Comparison of ENCODE assay signal across 9 mouse cellular contexts in genomic region chr3:131237785-131238633, GRCm38 (mm10). TPM values are rescaled to one million over a fixed set of nuclear protein-coding genes. Genes with fewer than 3 reads are reported as not detected.
A peak's percentile ranks its signal among the peaks of the same experiment; 100 is the strongest.
DNase-seq lines count a peak whose midpoint lies in the region; ATAC-seq and TF ChIP-seq lines count a peak whose summit lies in the region.
"Had no signal": no experiment of that assay in that cellular context is flagged by ENCODE, and none has a peak within 500 bp of the region (broad histone marks: within the 10 kb centered on the region; RNA-seq: fewer than 3 reads in every experiment).

No protein-coding gene starts in this region.

- no peaks in the 10 kb centered on the region for H3K4me1 ChIP-seq in bone marrow macrophage, adult 2 months (ENCODE audit: control insufficient read depth, insufficient read depth, low read length)
- no peaks in the 10 kb centered on the region for H3K4me1 ChIP-seq in heart, embryonic 14.5 days (ENCODE audit: control insufficient read depth in 2 of 2, insufficient read depth in 2 of 2, low read length in 2 of 2)
- no peaks in the 10 kb centered on the region for H3K4me1 ChIP-seq in liver, embryonic 12.5 days
- no peaks in the 10 kb centered on the region for H3K4me1 ChIP-seq in neural tube, embryonic 11.5 days (ENCODE audit: control insufficient read depth, insufficient read depth, low read length)
- no peaks in the 10 kb centered on the region for H3K4me1 ChIP-seq in stomach, embryonic 15.5 days

- H3K27me3 ChIP-seq in heart, embryonic 14.5 days (ENCODE audit: control insufficient read depth, insufficient read depth, low read length), result no peaks in the 10 kb centered on the region
- H3K27me3 ChIP-seq in liver, embryonic 12.5 days (replicated peaks), result no peaks in the 10 kb centered on the region
- no peaks in the 10 kb centered on the region for H3K27me3 ChIP-seq in neural tube, embryonic 11.5 days (ENCODE audit: control insufficient read depth, insufficient read depth, low read length)
- no peaks in the 10 kb centered on the region for H3K27me3 ChIP-seq in stomach, embryonic 15.5 days (replicated peaks)
- H3K27me3 ChIP-seq: embryonic facial prominence, embryonic 13.5 days had no signal

- peak; percentile 77 for DNase-seq in CD4-positive helper T cell, adult 2 months (ENCODE audit: low read depth, low spot score)
- DNase-seq in kidney, postnatal 10 days, result peak; percentile 89
- DNase-seq in neural tube, embryonic 11.5 days (ENCODE audit: low spot score), result peak; percentile 88

- H3K9me3 ChIP-seq in heart, embryonic 14.5 days (ENCODE audit: control insufficient read depth, low read length), result no peaks in the 10 kb centered on the region
- H3K9me3 ChIP-seq in liver, embryonic 12.5 days (replicated peaks), result no peaks in the 10 kb centered on the region
- no peaks in the 10 kb centered on the region for H3K9me3 ChIP-seq in neural tube, embryonic 11.5 days (ENCODE audit: control insufficient read depth, low read length)
- H3K9me3 ChIP-seq in stomach, embryonic 15.5 days, result no peaks in the 10 kb centered on the region
- H3K9me3 ChIP-seq: embryonic facial prominence, embryonic 13.5 days had no signal

- peaks cover 69% of the 10 kb centered on the region for H3K36me3 ChIP-seq in heart, embryonic 14.5 days (ENCODE audit: control insufficient read depth, insufficient read depth, low read length)
- peaks cover 54% of the 10 kb centered on the region for H3K36me3 ChIP-seq in liver, embryonic 12.5 days
- H3K36me3 ChIP-seq in neural tube, embryonic 11.5 days (ENCODE audit: control insufficient read depth, insufficient read depth, low read length), result no peaks in the 10 kb centered on the region
- H3K36me3 ChIP-seq in stomach, embryonic 15.5 days, result peaks cover 13% of the 10 kb centered on the region

- no peak overlapping the region for H3K4me3 ChIP-seq in bone marrow macrophage, adult 2 months (ENCODE audit: insufficient read depth, low read length)
- H3K4me3 ChIP-seq in heart, embryonic 14.5 days (ENCODE audit: control insufficient read depth in 1 of 2, insufficient read depth in 1 of 2, low read depth in 1 of 2, low read length in 2 of 2), result no peak overlapping the region
- H3K4me3 ChIP-seq in liver, embryonic 12.5 days, result no peak overlapping the region
- H3K4me3 ChIP-seq in neural tube, embryonic 11.5 days (ENCODE audit: low read depth, low read length), result no peak overlapping the region
- H3K4me3 ChIP-seq in stomach, embryonic 15.5 days (replicated peaks), result no peak overlapping the region
- H3K4me3 ChIP-seq: embryonic facial prominence, embryonic 13.5 days had no signal

- TF ChIP-seq POLR2A in bone marrow macrophage, adult 2 months (IDR thresholded peaks at IDR 0.05; ENCODE audit: borderline replicate concordance, low read depth, low read length), result no peak

- no peak overlapping the region for H3K27ac ChIP-seq in bone marrow macrophage, adult 2 months (ENCODE audit: insufficient read depth, low read depth, low read length)
- H3K27ac ChIP-seq in heart, embryonic 14.5 days (replicated peaks in 1 of 2; ENCODE audit: control insufficient read depth in 1 of 2, insufficient read depth in 1 of 2, low read depth in 2 of 2, low read length in 2 of 2), result no peak overlapping the region
- H3K27ac ChIP-seq in liver, embryonic 12.5 days, result no peak overlapping the region
- no peak overlapping the region for H3K27ac ChIP-seq in neural tube, embryonic 11.5 days (ENCODE audit: low read depth, low read length)
- no peak overlapping the region for H3K27ac ChIP-seq in stomach, embryonic 15.5 days
- H3K27ac ChIP-seq: embryonic facial prominence, embryonic 13.5 days had no signal

- no peak overlapping the region for H3K9ac ChIP-seq in heart, embryonic 14.5 days (ENCODE audit: low read length)
- no peak overlapping the region for H3K9ac ChIP-seq in liver, embryonic 12.5 days
- no peak overlapping the region for H3K9ac ChIP-seq in neural tube, embryonic 11.5 days (ENCODE audit: low read length)
- H3K9ac ChIP-seq in stomach, embryonic 15.5 days, result no peak overlapping the region
- H3K9ac ChIP-seq: embryonic facial prominence, embryonic 13.5 days had no signal

- 0 out of 2 replicates have a peak, but pooled peaks have one; percentile 30 for ATAC-seq in erythroid progenitor cell, adult 5-6 weeks (replicated peaks; ENCODE audit: low FRiP score, poor library complexity, severe bottlenecking)
- peak; percentile 34; the same call in 1 of the 2 replicates for ATAC-seq in heart, embryonic 14.5 days (ENCODE audit: insufficient number of reproducible peaks, insufficient read depth, low FRiP score, low read depth)
- ATAC-seq in liver, embryonic 12.5 days, result peak; percentile 61
- ATAC-seq in neural tube, embryonic 11.5 days (ENCODE audit: insufficient read depth, low FRiP score, low TSS enrichment), result peak; percentile 60; the same call in 1 of the 2 replicates
- ATAC-seq in stomach, embryonic 15.5 days (ENCODE audit: insufficient read depth, low FRiP score, low read depth), result peak; percentile 33; the same call in 1 of the 2 replicates

- H3K4me2 ChIP-seq in heart, embryonic 14.5 days (ENCODE audit: low read length), result no peak overlapping the region
- H3K4me2 ChIP-seq in liver, embryonic 12.5 days, result no peak overlapping the region
- H3K4me2 ChIP-seq in neural tube, embryonic 11.5 days (ENCODE audit: low read depth), result no peak overlapping the region
- no peak overlapping the region for H3K4me2 ChIP-seq in stomach, embryonic 15.5 days
- H3K4me2 ChIP-seq: embryonic facial prominence, embryonic 13.5 days had no signal

- WGBS in heart, embryonic 14.5 days, result 57% methylated on average over 19 of the region's 19 CpGs
- 62% methylated on average over 19 of the region's 19 CpGs for WGBS in liver, embryonic 12.5 days (ENCODE audit: insufficient replicate concordance)
- 64% methylated on average over 19 of the region's 19 CpGs for WGBS in neural tube, embryonic 11.5 days
- WGBS in stomach, embryonic 15.5 days, result 64% methylated on average over 19 of the region's 19 CpGs

- peak; percentile 74 for TF ChIP-seq CTCF in bone marrow macrophage, adult 2 months (IDR thresholded peaks at IDR 0.05; ENCODE audit: low read depth, low read length)

RNA-seq across cellular contexts. Expression of gene Hadh, which starts 33.9 kb away (rescaled TPM):
- polyA plus RNA-seq in bone marrow macrophage, adult 2 months (2012; ENCODE audit: insufficient read depth, insufficient read length, missing spikeins), result 41.0 and 44.0 TPM in 2 replicates
- 9.6 and 17.3 TPM in 2 replicates for total RNA-seq in erythroid progenitor cell, adult 5-6 weeks (2015; ENCODE audit: low replicate concordance)
- total RNA-seq in erythroid progenitor cell, adult 5-6 weeks (2017; ENCODE audit: low replicate concordance), result 2.7 and 7.6 TPM in 2 replicates
- polyA plus RNA-seq in heart, embryonic 14.5 days (2014; fragmentation: Nextera tagmentation; extraction: Ambion mirVana), result 194 and 198 TPM in 2 replicates
- 72.7 and 74.3 TPM in 2 replicates for polyA plus RNA-seq in liver, embryonic 12.5 days (2016; fragmentation: Nextera tagmentation; extraction: Ambion mirVana)
- polyA plus RNA-seq in neural tube, embryonic 11.5 days (2014; fragmentation: Nextera tagmentation; extraction: Ambion mirVana), result 74.6 and 77.6 TPM in 2 replicates
- polyA plus RNA-seq in stomach, embryonic 15.5 days (2015; fragmentation: Nextera tagmentation; extraction: Ambion mirVana), result 141 and 142 TPM in 2 replicates
